Comparison of ENCODE assay signal across 15 mouse cellular contexts in genomic region chr3:36797025-36797424, GRCm38 (mm10).
A peak's percentile ranks its signal among the peaks of the same experiment; 100 is the strongest.
DNase-seq lines count a peak whose midpoint lies in the region; ATAC-seq lines count a peak whose summit lies in the region.
"Had no signal": no experiment of that assay in that cellular context is flagged by ENCODE, and none has a peak within 500 bp of the region (broad histone marks: within the 10 kb centered on the region; RNA-seq: fewer than 3 reads in every experiment).

No protein-coding gene starts in this region.

- 0 out of 2 replicates have a peak, but pooled peaks have one; percentile 28 for ATAC-seq in heart, embryonic 16.5 days (replicated peaks; ENCODE audit: extremely low read depth, insufficient read depth, low FRiP score)
- no peak for ATAC-seq in embryonic facial prominence, embryonic 13.5 days (ENCODE audit: insufficient number of reproducible peaks, insufficient read depth, low FRiP score, low TSS enrichment, low read depth)
- peak; percentile 76 for ATAC-seq in intestine, embryonic 16.5 days
- ATAC-seq: midbrain, embryonic 16.5 days had no signal

- H3K27me3 ChIP-seq in heart, embryonic 16.5 days (ENCODE audit: control insufficient read depth, insufficient read depth, low read length), result no peaks in the 10 kb centered on the region
- H3K27me3 ChIP-seq in embryonic facial prominence, embryonic 13.5 days, result no peaks in the 10 kb centered on the region
- no peaks in the 10 kb centered on the region for H3K27me3 ChIP-seq in intestine, embryonic 16.5 days (replicated peaks; ENCODE audit: control insufficient read depth, insufficient read depth, low read length)
- H3K27me3 ChIP-seq: CH12.LX; forebrain, embryonic 12.5 days; hindbrain, embryonic 13.5 days; neural tube, embryonic 12.5 days had no signal

- DNase-seq in heart, postnatal 36 days, result no peak
- DNase-seq in kidney, postnatal 14 days, result peak; percentile 36
- DNase-seq in left cerebral cortex, postnatal 10 days (ENCODE audit: extremely low spot score in 1 of 2, low spot score in 2 of 2), result no peak
- DNase-seq in neural tube, embryonic 10.5 days (ENCODE audit: extremely low spot score, low spot score), result no peak
- DNase-seq: cerebellum, adult 9-10 months had no signal

- H3K4me2 ChIP-seq in heart, embryonic 16.5 days (ENCODE audit: low read depth, low read length), result no peak overlapping the region
- H3K4me2 ChIP-seq in embryonic facial prominence, embryonic 13.5 days, result no peak overlapping the region
- peak overlapping the region; percentile 5; the same call in 1 of the 2 replicates for H3K4me2 ChIP-seq in intestine, embryonic 16.5 days (ENCODE audit: low read depth, low read length)
- H3K4me2 ChIP-seq: forebrain, embryonic 12.5 days; hindbrain, embryonic 13.5 days; neural tube, embryonic 12.5 days had no signal

- WGBS in heart, embryonic 16.5 days, result 39% methylated on average over 4 of the region's 4 CpGs
- 24% methylated on average over 4 of the region's 4 CpGs for WGBS in embryonic facial prominence, embryonic 13.5 days
- WGBS in intestine, embryonic 16.5 days, result 33% methylated on average over 4 of the region's 4 CpGs

- no peaks in the 10 kb centered on the region for H3K9me3 ChIP-seq in heart, embryonic 16.5 days (replicated peaks; ENCODE audit: control insufficient read depth, low read length)
- H3K9me3 ChIP-seq in embryonic facial prominence, embryonic 13.5 days, result no peaks in the 10 kb centered on the region
- no peaks in the 10 kb centered on the region for H3K9me3 ChIP-seq in intestine, embryonic 16.5 days (ENCODE audit: control insufficient read depth, low read length)
- H3K9me3 ChIP-seq: forebrain, embryonic 12.5 days; hindbrain, embryonic 13.5 days; limb, embryonic 10.5 days; neural tube, embryonic 12.5 days had no signal

- H3K27ac ChIP-seq in heart, embryonic 16.5 days (ENCODE audit: low read length), result 0 out of 2 replicates have a peak overlapping the region, but pooled peaks have one; percentile 21
- H3K27ac ChIP-seq in embryonic facial prominence, embryonic 13.5 days, result peak overlapping the region; percentile 22; the same call in 1 of the 2 replicates
- H3K27ac ChIP-seq in intestine, embryonic 16.5 days (ENCODE audit: low read length), result peak overlapping the region; percentile 91
- H3K27ac ChIP-seq: forebrain, embryonic 12.5 days; hindbrain, embryonic 13.5 days; limb, embryonic 10.5 days; liver, embryonic 14.5 days; neural tube, embryonic 12.5 days had no signal

- H3K36me3 ChIP-seq in heart, embryonic 16.5 days (ENCODE audit: control insufficient read depth, insufficient read depth), result no peaks in the 10 kb centered on the region
- H3K36me3 ChIP-seq in embryonic facial prominence, embryonic 13.5 days, result no peaks in the 10 kb centered on the region
- no peaks in the 10 kb centered on the region for H3K36me3 ChIP-seq in intestine, embryonic 16.5 days (ENCODE audit: control insufficient read depth, insufficient read depth, low read length)
- H3K36me3 ChIP-seq: forebrain, embryonic 12.5 days; hindbrain, embryonic 13.5 days; limb, embryonic 10.5 days; neural tube, embryonic 12.5 days had no signal

- intact Hi-C loops in heart, postnatal 36 days (cut with DNase I), result no loop called here
- intact Hi-C loops in left cerebral cortex, postnatal 10 days (cut with DNase I), result no loop called here

- H3K4me1 ChIP-seq in heart, embryonic 16.5 days (ENCODE audit: control insufficient read depth, insufficient read depth, low read length), result no peaks in the 10 kb centered on the region
- H3K4me1 ChIP-seq in embryonic facial prominence, embryonic 13.5 days, result no peaks in the 10 kb centered on the region
- H3K4me1 ChIP-seq in intestine, embryonic 16.5 days (ENCODE audit: control insufficient read depth, insufficient read depth, low read length), result no peaks in the 10 kb centered on the region
- H3K4me1 ChIP-seq: forebrain, embryonic 12.5 days; hindbrain, embryonic 13.5 days; limb, embryonic 10.5 days; neural tube, embryonic 12.5 days had no signal

- no peak overlapping the region for H3K4me3 ChIP-seq in heart, embryonic 16.5 days (ENCODE audit: low read length)
- no peak overlapping the region for H3K4me3 ChIP-seq in embryonic facial prominence, embryonic 13.5 days
- H3K4me3 ChIP-seq in intestine, embryonic 16.5 days (ENCODE audit: low read length), result no peak overlapping the region
- H3K4me3 ChIP-seq: forebrain, embryonic 12.5 days; hindbrain, embryonic 13.5 days; limb, embryonic 10.5 days; neural tube, embryonic 12.5 days had no signal

- no peak overlapping the region for H3K9ac ChIP-seq in heart, embryonic 16.5 days (ENCODE audit: low read length)
- H3K9ac ChIP-seq in embryonic facial prominence, embryonic 13.5 days, result no peak overlapping the region
- H3K9ac ChIP-seq in intestine, embryonic 16.5 days (ENCODE audit: low read depth, low read length), result peak overlapping the region; percentile 36; the same call in 1 of the 2 replicates
- H3K9ac ChIP-seq: forebrain, embryonic 12.5 days; hindbrain, embryonic 13.5 days; liver, embryonic 14.5 days; neural tube, embryonic 12.5 days had no signal

Comparison
In these comparisons a context has a peak if more than half of its experiments do, and no peak if none do; other contexts are left out.
1. H3K27ac ChIP-seq: peak in every context shown above with its lines; median percentile 91 in intestine, embryonic 16.5 days; 22 in embryonic facial prominence, embryonic 13.5 days; 21 in heart, embryonic 16.5 days.